Mouse (Mus musculus) testis, adult 2 months (tissue): ENCODE measurements around the gene Sox12. TPM values are rescaled to one million over a fixed set of nuclear protein-coding genes. Genes with fewer than 3 reads are reported as not detected.
A peak's percentile ranks its signal among the peaks of the same experiment; 100 is the strongest.

Experiments
- H3K27ac ChIP-seq: fragments of 200-500 bp; 2 replicates; pipeline ENCODE4 v1.5.1; 2012; ENCODE audit warnings: low read depth, low read length; ENCODE audit not compliant: control insufficient read depth, insufficient read depth
- H3K27me3 ChIP-seq: fragments of 200-500 bp; 2 replicates; pipeline ENCODE4 v1.6.1; 2012; ENCODE audit warnings: mild to moderate bottlenecking, low read length, moderate library complexity; ENCODE audit not compliant: control insufficient read depth, insufficient read depth
- H3K36me3 ChIP-seq: fragments of 200-500 bp; 2 replicates; pipeline ENCODE4 v1.6.1; 2012; ENCODE audit warnings: mild to moderate bottlenecking, low read length; ENCODE audit not compliant: control insufficient read depth, insufficient read depth
- H3K4me1 ChIP-seq: fragments of 200-500 bp; 2 replicates; pipeline ENCODE4 v1.6.1; 2012; ENCODE audit warnings: low read length; ENCODE audit not compliant: control insufficient read depth, insufficient read depth
- H3K4me3 ChIP-seq: fragments of 200-500 bp; 2 replicates; pipeline ENCODE4 v1.5.1; 2012; ENCODE audit warnings: low read depth, mild to moderate bottlenecking, low read length, moderate library complexity, mixed read lengths; ENCODE audit not compliant: control insufficient read depth
- CTCF ChIP-seq: fragments of 200-500 bp; IDR thresholded peaks from 2 replicates; pipeline ENCODE4 v1.5.1; 2012; ENCODE audit warnings: low read depth, mild to moderate bottlenecking, inconsistent platforms, low read length, moderate library complexity; ENCODE audit not compliant: control insufficient read depth, insufficient read depth, insufficient replicate concordance
- POLR2A ChIP-seq: fragments of 200-500 bp; IDR thresholded peaks from 2 replicates; pipeline ENCODE4 v1.6.1; 2012; ENCODE audit warnings: low read depth, mild to moderate bottlenecking, inconsistent platforms, low read length, moderate library complexity; ENCODE audit not compliant: control insufficient read depth
- polyA plus RNA-seq: library from polyadenylated mRNA; depleted of rRNA; stranded (reverse); fragments of >200 nt; gene quantifications from 2 replicates; pipeline ENCODE4 v1.2.3, GENCODE M21; 2012; rRNA removed

Gene Sox12
- 5.9 and 6.2 TPM in 2 replicates for polyA plus RNA-seq

DNA sequence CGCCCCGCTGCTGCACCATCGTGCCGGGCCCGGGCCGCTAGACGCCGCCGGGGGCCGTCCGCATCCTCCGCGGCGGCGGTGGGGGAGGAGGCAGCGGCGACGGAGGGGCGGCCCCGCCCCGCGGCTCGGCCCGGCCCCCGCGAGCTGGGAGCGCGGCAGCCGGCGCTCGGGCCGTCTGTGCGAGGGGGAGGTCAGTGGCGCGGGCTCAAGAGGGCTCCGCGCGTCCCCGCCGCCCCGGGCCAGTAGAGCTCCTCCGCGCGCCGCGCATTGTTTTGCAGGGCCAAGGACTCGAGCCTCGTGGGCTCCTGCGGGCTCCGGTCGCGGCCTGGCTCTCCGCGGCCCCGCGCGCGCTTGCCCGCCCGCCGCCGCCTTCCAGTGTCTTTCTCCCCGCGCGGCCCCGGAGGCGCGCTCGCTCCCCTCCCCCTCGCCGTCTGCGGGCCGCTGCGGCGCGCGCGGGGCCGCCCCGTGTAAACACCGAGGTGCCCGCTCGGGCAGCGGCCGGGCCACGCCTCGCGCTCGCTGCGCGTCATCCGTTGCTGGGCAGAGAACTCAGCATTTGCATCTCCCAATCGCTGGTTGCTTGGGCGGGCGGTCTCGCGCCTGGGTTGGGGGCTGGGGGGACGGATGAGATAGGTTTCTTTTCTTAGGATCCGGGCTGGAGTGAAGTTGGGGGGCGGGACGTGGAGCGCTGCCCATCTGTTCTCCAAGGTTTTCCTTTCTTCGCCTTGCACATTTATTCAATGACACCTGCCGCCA lies at the start of gene Sox12:
TSS of gene Sox12 (minus strand) at position 384 of the 756 bp plus-strand sequence.
- peak within 1 kb of the TSS; percentile 93 for H3K27ac ChIP-seq
- peaks cover 34% of the 10 kb centered on the region for H3K4me1 ChIP-seq
- no peaks in the 10 kb centered on the region for H3K36me3 ChIP-seq
- no peak for TF ChIP-seq CTCF
- peak; percentile 12; the same call in 1 of the 2 replicates for TF ChIP-seq POLR2A
- no peaks in the 10 kb centered on the region for H3K27me3 ChIP-seq
- H3K4me3 ChIP-seq = peak within 1 kb of the TSS; percentile 91

DNA sequence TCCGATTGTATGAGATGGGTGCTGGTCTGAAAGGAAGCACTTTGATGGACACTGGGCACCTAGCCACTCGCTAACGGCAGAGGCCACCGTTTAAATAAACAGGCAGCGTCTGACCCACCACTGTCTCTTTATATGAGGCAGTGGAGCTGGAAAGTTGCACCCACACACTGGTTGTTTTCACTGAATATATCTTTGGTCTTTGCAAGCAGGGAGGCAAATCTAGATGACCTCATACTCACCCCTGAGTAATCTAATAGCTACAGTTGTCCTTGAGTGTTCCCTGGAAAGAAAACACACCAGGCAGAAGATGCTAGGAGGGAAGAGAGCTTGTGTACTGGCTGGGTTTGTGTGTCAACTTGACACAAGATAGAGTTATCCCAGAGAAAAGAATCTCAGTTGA lies 49.6 kb upstream of the Sox12 start:
- H3K36me3 ChIP-seq = no peaks in the 10 kb centered on the region
- H3K4me1 ChIP-seq = no peaks in the 10 kb centered on the region
- H3K27me3 ChIP-seq = no peaks in the 10 kb centered on the region
- no peak for TF ChIP-seq CTCF
- TF ChIP-seq POLR2A = no peak
- H3K4me3 ChIP-seq = no peak overlapping the region
- H3K27ac ChIP-seq = no peak overlapping the region

DNA sequence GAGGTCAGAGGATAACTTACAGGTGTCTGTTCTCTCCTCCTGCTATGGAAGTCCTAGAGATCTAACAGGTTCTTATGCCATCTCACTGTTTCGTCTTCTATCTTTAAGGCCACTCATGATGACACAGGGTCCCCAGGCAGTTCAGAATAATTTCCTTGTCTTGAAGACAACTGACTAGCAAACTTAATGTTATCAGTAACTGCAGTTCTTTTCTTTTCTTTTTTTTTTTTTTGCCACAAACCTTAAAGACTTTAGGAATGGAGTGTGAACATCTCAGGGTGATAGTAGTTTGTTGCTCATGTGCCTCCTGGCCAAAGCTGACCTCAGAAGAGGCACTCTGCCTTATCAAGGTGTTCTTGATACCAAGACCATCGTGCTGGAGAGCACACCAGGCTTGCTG lies 48.8 kb upstream of the Sox12 start:
- Histone ChIP-seq H3K27me3 (no peaks in the 10 kb centered on the region), H3K36me3 (no peaks in the 10 kb centered on the region), H3K4me3 (no peak overlapping the region), H3K4me1 (no peaks in the 10 kb centered on the region), H3K27ac (no peak overlapping the region)
- no peak for TF ChIP-seq CTCF
- TF ChIP-seq POLR2A = no peak

DNA sequence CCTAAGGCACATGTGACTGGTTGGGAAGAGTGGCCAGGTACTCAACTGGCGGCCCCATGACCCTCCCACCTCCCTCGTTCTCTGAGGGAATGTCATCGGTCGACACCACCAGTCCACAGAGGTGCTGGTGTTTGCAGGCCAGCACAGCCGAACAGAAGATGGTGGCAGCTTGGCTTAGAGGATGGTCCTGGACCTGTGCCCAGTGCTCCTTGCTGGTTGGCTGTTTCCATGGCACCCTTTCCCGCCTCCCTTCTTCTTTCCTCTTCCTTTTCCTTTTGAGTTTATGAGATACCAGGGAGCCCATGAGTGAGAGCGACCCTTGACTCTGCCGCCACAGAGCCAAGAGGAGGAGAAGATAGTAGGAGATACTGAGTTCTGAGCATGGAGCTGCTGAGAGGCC lies 45.4 kb upstream of the Sox12 start:
- TF ChIP-seq CTCF = no peak
- no peak for TF ChIP-seq POLR2A
- H3K27ac ChIP-seq = no peak overlapping the region
- H3K4me1 ChIP-seq = no peaks in the 10 kb centered on the region
- H3K27me3 ChIP-seq = no peaks in the 10 kb centered on the region
- H3K4me3 ChIP-seq = no peak overlapping the region
- H3K36me3 ChIP-seq = no peaks in the 10 kb centered on the region

DNA sequence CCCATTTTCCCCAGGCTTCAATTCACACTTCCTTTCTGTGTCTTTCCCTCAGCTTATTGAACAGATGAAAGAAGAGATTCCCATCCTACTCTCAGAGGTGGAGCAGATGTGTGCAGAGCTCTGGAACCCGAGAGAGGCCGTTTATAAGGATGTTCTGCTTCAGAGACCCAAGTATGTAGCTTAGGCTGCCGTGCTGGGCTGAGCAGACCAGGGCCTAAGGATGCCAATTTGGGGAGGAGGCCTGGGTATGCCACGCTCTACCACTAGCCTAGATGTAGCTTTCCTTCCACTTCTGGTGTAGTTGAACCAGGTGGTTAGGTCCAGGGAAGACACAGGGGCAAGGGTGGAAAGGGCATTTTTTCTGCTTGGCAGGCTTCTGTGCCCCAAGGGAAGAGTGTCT lies 44.5 kb upstream of the Sox12 start:
- Histone ChIP-seq H3K4me1 (no peaks in the 10 kb centered on the region), H3K27ac (no peak overlapping the region), H3K27me3 (no peaks in the 10 kb centered on the region), H3K4me3 (no peak overlapping the region), H3K36me3 (no peaks in the 10 kb centered on the region; the same call in 1 of the 2 replicates)
- TF ChIP-seq CTCF (no peak), POLR2A (no peak)

DNA sequence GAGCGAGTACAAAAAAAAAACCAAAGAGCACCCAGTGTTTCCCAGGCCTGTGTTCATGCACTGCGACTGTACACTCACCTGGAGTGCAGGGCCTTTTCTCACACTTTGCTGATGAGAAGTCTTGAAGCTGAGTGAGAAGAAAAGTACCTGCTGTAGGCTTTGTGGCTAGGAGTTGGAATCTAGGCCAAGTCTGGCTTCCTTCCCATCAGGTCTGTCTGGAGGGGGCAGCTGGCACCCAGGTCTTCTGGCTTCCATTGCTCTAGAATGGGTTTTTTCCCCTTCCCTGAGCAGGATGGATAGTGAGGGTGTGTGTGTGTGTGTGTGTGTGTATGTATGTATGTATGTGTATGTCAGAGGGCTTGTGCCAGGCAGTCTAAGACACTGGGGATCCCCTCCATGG lies 42.0 kb upstream of the Sox12 start:
- Histone ChIP-seq H3K4me1 (no peaks in the 10 kb centered on the region), H3K4me3 (no peak overlapping the region), H3K27ac (no peak overlapping the region), H3K27me3 (no peaks in the 10 kb centered on the region), H3K36me3 (no peaks in the 10 kb centered on the region; the same call in 1 of the 2 replicates)
- TF ChIP-seq POLR2A = no peak
- no peak for TF ChIP-seq CTCF

DNA sequence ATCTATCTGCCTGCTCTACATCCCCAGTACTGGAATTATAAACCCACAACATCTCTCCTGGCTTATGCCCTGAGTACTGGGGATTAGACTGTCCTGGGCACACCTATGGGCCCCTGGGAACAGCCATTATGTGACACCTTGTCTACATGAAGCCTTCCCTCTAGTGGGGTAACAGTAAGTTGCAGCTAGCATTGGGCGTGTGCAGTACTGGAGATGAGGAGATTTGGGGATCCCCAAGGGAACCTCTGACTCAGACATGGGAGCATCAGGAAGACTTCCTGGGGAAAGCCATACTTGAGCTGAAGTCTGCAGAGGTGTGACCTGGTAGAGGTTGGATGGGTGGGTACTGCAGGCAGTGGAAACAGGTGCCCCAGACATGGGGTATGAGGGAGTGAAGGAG lies 41.1 kb upstream of the Sox12 start:
- TF ChIP-seq POLR2A = no peak
- TF ChIP-seq CTCF = no peak
- H3K4me1 ChIP-seq = no peaks in the 10 kb centered on the region
- no peak overlapping the region for H3K4me3 ChIP-seq
- H3K27ac ChIP-seq = no peak overlapping the region
- no peaks in the 10 kb centered on the region for H3K27me3 ChIP-seq
- no peaks in the 10 kb centered on the region; the same call in 1 of the 2 replicates for H3K36me3 ChIP-seq
